Mouse (Mus musculus) brain, embryonic 14.5 days (tissue): ENCODE data around the gene Cnnm4.

Experiments
- CTCF ChIP-seq: fragments of 200-500 bp; IDR thresholded peaks from 2 replicates; pipeline ENCODE4 v1.5.1; 2012; ENCODE audit warnings: inconsistent platforms, mild to moderate bottlenecking, moderate library complexity, borderline replicate concordance; ENCODE audit not compliant: insufficient read depth, insufficient read length; ENCODE audit errors: extremely low read depth
- POLR2A ChIP-seq: fragments of 200-500 bp; IDR thresholded peaks from 2 replicates; pipeline ENCODE4 v1.6.1; 2012; ENCODE audit warnings: mild to moderate bottlenecking, inconsistent platforms, borderline replicate concordance; ENCODE audit not compliant: poor library complexity, insufficient read depth, insufficient read length, severe bottlenecking; ENCODE audit errors: extremely low read depth

GRCm38 (mm10) chr1:36458169-36458568, 13.3 kb upstream of the Cnnm4 start:
- TF ChIP-seq CTCF, result no peak
- no peak for TF ChIP-seq POLR2A
